Mouse (Mus musculus): Measurements from ENCODE around the gene Rel. TPM values are rescaled to one million over a fixed set of nuclear protein-coding genes. Genes with fewer than 3 reads are reported as not detected.

Rel gene
- polyA plus RNA-seq, 1 experiment = 0.73 TPM

GRCm38 (mm10) chr11:23732840-23733239 lies 37.9 kb downstream of the Rel start:
- no peak for TF ChIP-seq USF1 (IDR thresholded peaks at IDR 0.05; ENCODE audit: low read depth)
- TF ChIP-seq CEBPB (IDR thresholded peaks at IDR 0.05; ENCODE audit: low read depth) = no peak
- no peak for TF ChIP-seq MAX (IDR thresholded peaks at IDR 0.05)
- TF ChIP-seq CTCF (IDR thresholded peaks at IDR 0.05; ENCODE audit: control insufficient read depth, insufficient read depth, insufficient read length) = no peak
- no peak for TF ChIP-seq MYOD1 (IDR thresholded peaks at IDR 0.05; ENCODE audit: control insufficient read depth, insufficient read length, low read depth)
- no peak for TF ChIP-seq FOSL1 (IDR thresholded peaks at IDR 0.05; ENCODE audit: insufficient read depth, low read length, poor library complexity, severe bottlenecking)
- no peak for TF ChIP-seq MYOG (IDR thresholded peaks at IDR 0.05; ENCODE audit: control insufficient read depth, extremely low read depth, insufficient read length)
- Histone ChIP-seq H3K79me3 (ENCODE audit: low read depth) (no peaks in the 10 kb centered on the region), H3ac (ENCODE audit: control insufficient read depth, insufficient read length, low read depth) (no peak overlapping the region), H3K4me3 (ENCODE audit: insufficient read depth, poor library complexity, severe bottlenecking) (no peak overlapping the region), H3K36me3 (ENCODE audit: control insufficient read depth, insufficient read depth) (peaks cover 42% of the 10 kb centered on the region), H3K79me2 (ENCODE audit: control insufficient read depth, insufficient read depth) (no peaks in the 10 kb centered on the region), H3K27me3 (ENCODE audit: control insufficient read depth, insufficient read depth, insufficient read length) (no peaks in the 10 kb centered on the region)

- Histone ChIP-seq H3K4me3 (ENCODE audit: insufficient read depth, poor library complexity, severe bottlenecking) (no peak overlapping the region), H3K36me3 (ENCODE audit: control insufficient read depth, insufficient read depth) (peaks cover 42% of the 10 kb centered on the region), H3ac (ENCODE audit: control insufficient read depth, insufficient read length, low read depth) (no peak overlapping the region), H3K79me3 (ENCODE audit: low read depth) (no peaks in the 10 kb centered on the region), H3K79me2 (ENCODE audit: control insufficient read depth, insufficient read depth) (no peaks in the 10 kb centered on the region), H3K27me3 (ENCODE audit: control insufficient read depth, insufficient read depth, insufficient read length) (no peaks in the 10 kb centered on the region)
- TF ChIP-seq USF1 (IDR thresholded peaks at IDR 0.05; ENCODE audit: low read depth) (no peak), CEBPB (IDR thresholded peaks at IDR 0.05; ENCODE audit: low read depth) (no peak), MAX (IDR thresholded peaks at IDR 0.05) (no peak), MYOG (IDR thresholded peaks at IDR 0.05; ENCODE audit: control insufficient read depth, extremely low read depth, insufficient read length) (no peak), FOSL1 (IDR thresholded peaks at IDR 0.05; ENCODE audit: insufficient read depth, low read length, poor library complexity, severe bottlenecking) (no peak), MYOD1 (IDR thresholded peaks at IDR 0.05; ENCODE audit: control insufficient read depth, insufficient read length, low read depth) (no peak), CTCF (IDR thresholded peaks at IDR 0.05; ENCODE audit: control insufficient read depth, insufficient read depth, insufficient read length) (no peak)
Observed at GRCm38 (mm10) chr11:23730120-23730519, 40.6 kb downstream of the Rel start.

- peaks cover 38% of the 10 kb centered on the region for H3K36me3 ChIP-seq (ENCODE audit: control insufficient read depth, insufficient read depth)
- TF ChIP-seq USF1 (IDR thresholded peaks at IDR 0.05; ENCODE audit: low read depth) (no peak), CTCF (IDR thresholded peaks at IDR 0.05; ENCODE audit: control insufficient read depth, insufficient read depth, insufficient read length) (no peak), MAX (IDR thresholded peaks at IDR 0.05) (no peak), MYOD1 (IDR thresholded peaks at IDR 0.05; ENCODE audit: control insufficient read depth, insufficient read length, low read depth) (no peak), CEBPB (IDR thresholded peaks at IDR 0.05; ENCODE audit: low read depth) (no peak), MYOG (IDR thresholded peaks at IDR 0.05; ENCODE audit: control insufficient read depth, extremely low read depth, insufficient read length) (no peak), FOSL1 (IDR thresholded peaks at IDR 0.05; ENCODE audit: insufficient read depth, low read length, poor library complexity, severe bottlenecking) (no peak)
- H3K4me3 ChIP-seq (ENCODE audit: insufficient read depth, poor library complexity, severe bottlenecking) = no peak overlapping the region
- H3K79me2 ChIP-seq (ENCODE audit: control insufficient read depth, insufficient read depth) = no peaks in the 10 kb centered on the region
- no peaks in the 10 kb centered on the region for H3K27me3 ChIP-seq (ENCODE audit: control insufficient read depth, insufficient read depth, insufficient read length)
- H3K79me3 ChIP-seq (ENCODE audit: low read depth) = no peaks in the 10 kb centered on the region
- no peak overlapping the region for H3ac ChIP-seq (ENCODE audit: control insufficient read depth, insufficient read length, low read depth)
Observed at GRCm38 (mm10) chr11:23728186-23728585, 42.6 kb downstream of the Rel start.

GRCm38 (mm10) chr11:23726441-23726840 lies 44.3 kb downstream of the Rel start:
- Histone ChIP-seq H3K79me3 (ENCODE audit: low read depth) (no peaks in the 10 kb centered on the region), H3K79me2 (ENCODE audit: control insufficient read depth, insufficient read depth) (no peaks in the 10 kb centered on the region), H3K36me3 (ENCODE audit: control insufficient read depth, insufficient read depth) (peaks cover 35% of the 10 kb centered on the region), H3K4me3 (ENCODE audit: insufficient read depth, poor library complexity, severe bottlenecking) (no peak overlapping the region), H3K27me3 (ENCODE audit: control insufficient read depth, insufficient read depth, insufficient read length) (no peaks in the 10 kb centered on the region), H3ac (ENCODE audit: control insufficient read depth, insufficient read length, low read depth) (no peak overlapping the region)
- TF ChIP-seq USF1 (IDR thresholded peaks at IDR 0.05; ENCODE audit: low read depth) (no peak), CTCF (IDR thresholded peaks at IDR 0.05; ENCODE audit: control insufficient read depth, insufficient read depth, insufficient read length) (no peak), FOSL1 (IDR thresholded peaks at IDR 0.05; ENCODE audit: insufficient read depth, low read length, poor library complexity, severe bottlenecking) (no peak), CEBPB (IDR thresholded peaks at IDR 0.05; ENCODE audit: low read depth) (no peak), MAX (IDR thresholded peaks at IDR 0.05) (no peak), MYOG (IDR thresholded peaks at IDR 0.05; ENCODE audit: control insufficient read depth, extremely low read depth, insufficient read length) (no peak), MYOD1 (IDR thresholded peaks at IDR 0.05; ENCODE audit: control insufficient read depth, insufficient read length, low read depth) (no peak)

GRCm38 (mm10) chr11:23725850-23726249 lies 44.9 kb downstream of the Rel start:
- H3K4me3 ChIP-seq (ENCODE audit: insufficient read depth, poor library complexity, severe bottlenecking) = no peak overlapping the region
- no peak overlapping the region for H3ac ChIP-seq (ENCODE audit: control insufficient read depth, insufficient read length, low read depth)
- H3K27me3 ChIP-seq (ENCODE audit: control insufficient read depth, insufficient read depth, insufficient read length) = no peaks in the 10 kb centered on the region
- no peaks in the 10 kb centered on the region for H3K79me2 ChIP-seq (ENCODE audit: control insufficient read depth, insufficient read depth)
- TF ChIP-seq MAX (IDR thresholded peaks at IDR 0.05) (no peak), MYOG (IDR thresholded peaks at IDR 0.05; ENCODE audit: control insufficient read depth, extremely low read depth, insufficient read length) (no peak), CEBPB (IDR thresholded peaks at IDR 0.05; ENCODE audit: low read depth) (no peak), CTCF (IDR thresholded peaks at IDR 0.05; ENCODE audit: control insufficient read depth, insufficient read depth, insufficient read length) (no peak), USF1 (IDR thresholded peaks at IDR 0.05; ENCODE audit: low read depth) (no peak), FOSL1 (IDR thresholded peaks at IDR 0.05; ENCODE audit: insufficient read depth, low read length, poor library complexity, severe bottlenecking) (no peak), MYOD1 (IDR thresholded peaks at IDR 0.05; ENCODE audit: control insufficient read depth, insufficient read length, low read depth) (no peak)
- H3K36me3 ChIP-seq (ENCODE audit: control insufficient read depth, insufficient read depth) = peaks cover 40% of the 10 kb centered on the region
- H3K79me3 ChIP-seq (ENCODE audit: low read depth) = no peaks in the 10 kb centered on the region

- Histone ChIP-seq H3K4me3 (ENCODE audit: insufficient read depth, poor library complexity, severe bottlenecking) (no peak overlapping the region), H3ac (ENCODE audit: control insufficient read depth, insufficient read length, low read depth) (no peak overlapping the region), H3K36me3 (ENCODE audit: control insufficient read depth, insufficient read depth) (peaks cover 49% of the 10 kb centered on the region), H3K79me3 (ENCODE audit: low read depth) (no peaks in the 10 kb centered on the region), H3K79me2 (ENCODE audit: control insufficient read depth, insufficient read depth) (no peaks in the 10 kb centered on the region), H3K27me3 (ENCODE audit: control insufficient read depth, insufficient read depth, insufficient read length) (no peaks in the 10 kb centered on the region)
- TF ChIP-seq MAX (IDR thresholded peaks at IDR 0.05) = no peak
- TF ChIP-seq MYOG (IDR thresholded peaks at IDR 0.05; ENCODE audit: control insufficient read depth, extremely low read depth, insufficient read length) = no peak
Observed at GRCm38 (mm10) chr11:23722326-23722725, 48.4 kb downstream of the Rel start.

Measured in C2C12 (cell line).